9 mouse cellular contexts compared by ENCODE assay signal in the genomic region with DNA sequence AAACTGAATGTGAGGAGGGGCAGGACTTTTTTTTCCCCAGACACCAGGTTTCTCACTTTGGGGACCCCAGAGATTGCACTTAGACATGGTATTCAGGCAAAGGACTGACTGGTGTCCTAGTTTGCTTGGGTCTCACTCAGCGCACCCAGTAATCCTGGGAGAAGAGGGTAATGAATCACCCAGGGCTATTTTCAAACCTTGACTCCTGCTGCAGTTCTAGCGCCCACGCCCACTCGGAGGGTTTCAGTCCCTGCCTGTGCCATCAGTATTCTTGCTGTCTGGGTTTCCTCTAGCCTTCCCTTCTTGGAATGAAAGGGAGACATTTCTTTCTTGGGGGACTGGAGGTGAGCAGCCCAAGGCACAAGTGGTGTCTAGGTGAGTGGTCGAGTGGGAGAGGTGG. TPM values are rescaled to one million over a fixed set of nuclear protein-coding genes. Genes with fewer than 3 reads are reported as not detected.
DNase-seq lines count a peak whose midpoint lies in the region; ATAC-seq and TF ChIP-seq lines count a peak whose summit lies in the region.
"Had no signal": no experiment of that assay in that cellular context is flagged by ENCODE, and none has a peak within 500 bp of the region (broad histone marks: within the 10 kb centered on the region; RNA-seq: fewer than 3 reads in every experiment).

No protein-coding gene starts in this region.

- H3K4me2 ChIP-seq in kidney, embryonic 16.5 days (replicated peaks; ENCODE audit: low read depth, low read length) = peak overlapping the region; percentile 80
- H3K4me2 ChIP-seq in limb, embryonic 11.5 days (ENCODE audit: low read depth, severe bottlenecking) = 0 out of 2 replicates have a peak overlapping the region, but pooled peaks have one; percentile 74

- no peak for TF ChIP-seq CTCF in ES-Bruce4 (IDR thresholded peaks at IDR 0.05; ENCODE audit: low read depth, low read length)

- H3K36me3 ChIP-seq in kidney, embryonic 16.5 days (ENCODE audit: insufficient read depth, low read length) = no peaks in the 10 kb centered on the region
- no peaks in the 10 kb centered on the region for H3K36me3 ChIP-seq in ES-Bruce4 (ENCODE audit: control insufficient read depth, insufficient read depth, low read length, poor library complexity, severe bottlenecking)
- H3K36me3 ChIP-seq in limb, embryonic 11.5 days (ENCODE audit: control insufficient read depth, insufficient read depth, low read length) = no peaks in the 10 kb centered on the region

- peak; percentile 42 to 48 for DNase-seq in adrenal gland, postnatal 36 days
- DNase-seq in adrenal gland, adult 8-10 months = no peak
- no peak for DNase-seq in kidney, postnatal 10 days
- no peak for DNase-seq in limb, embryonic 11.5 days (ENCODE audit: low spot score)
- DNase-seq in cerebellum, adult 11 months = no peak
- no peak for DNase-seq in Muller cell, postnatal 12 days (ENCODE audit: inconsistent ontology term)
- DNase-seq: layer of hippocampus, adult 9-11 months had no signal

- WGBS in kidney, embryonic 16.5 days = 67% methylated on average over 5 of the region's 5 CpGs
- 69% methylated on average over 5 of the region's 5 CpGs for WGBS in limb, embryonic 11.5 days

- no peaks in the 10 kb centered on the region for H3K9me3 ChIP-seq in kidney, embryonic 16.5 days (ENCODE audit: low read length)
- H3K9me3 ChIP-seq in ES-Bruce4 (replicated peaks; ENCODE audit: control insufficient read depth, insufficient read depth, low read length, poor library complexity, severe bottlenecking) = no peaks in the 10 kb centered on the region
- no peaks in the 10 kb centered on the region for H3K9me3 ChIP-seq in limb, embryonic 11.5 days (ENCODE audit: control insufficient read depth, low read length)

- H3K9ac ChIP-seq in kidney, embryonic 16.5 days (replicated peaks; ENCODE audit: low read length) = no peak overlapping the region
- H3K9ac ChIP-seq in ES-Bruce4 (ENCODE audit: low read depth, poor library complexity, severe bottlenecking) = no peak overlapping the region
- H3K9ac ChIP-seq in limb, embryonic 11.5 days (ENCODE audit: low read length) = no peak overlapping the region

- TF ChIP-seq EP300 in ES-Bruce4 (IDR thresholded peaks at IDR 0.05; ENCODE audit: insufficient read depth, low read depth, low read length) = no peak

- peaks cover 38% of the 10 kb centered on the region; the same call in 1 of the 2 replicates for H3K27me3 ChIP-seq in kidney, embryonic 16.5 days (ENCODE audit: insufficient read depth, low read length)
- H3K27me3 ChIP-seq in ES-Bruce4 (ENCODE audit: control insufficient read depth, insufficient read depth, low read length, poor library complexity, severe bottlenecking) = no peaks in the 10 kb centered on the region
- H3K27me3 ChIP-seq in limb, embryonic 11.5 days (ENCODE audit: control insufficient read depth, insufficient read depth, low read length) = peaks cover 28% of the 10 kb centered on the region

- H3K27ac ChIP-seq in kidney, embryonic 16.5 days (ENCODE audit: low read length) = no peak overlapping the region
- H3K27ac ChIP-seq in ES-Bruce4 (ENCODE audit: insufficient read depth, low read length) = no peak overlapping the region
- H3K27ac ChIP-seq in limb, embryonic 11.5 days (replicated peaks; ENCODE audit: low read depth, low read length) = no peak overlapping the region

- peak overlapping the region; percentile 55 for H3K4me3 ChIP-seq in kidney, embryonic 16.5 days (ENCODE audit: low read length)
- peak overlapping the region; percentile 27; the same call in 1 of the 2 replicates for H3K4me3 ChIP-seq in ES-Bruce4 (ENCODE audit: low read depth, low read length)
- no peak overlapping the region for H3K4me3 ChIP-seq in limb, embryonic 11.5 days (ENCODE audit: low read depth, low read length)

- TF ChIP-seq POLR2A in ES-Bruce4 (IDR thresholded peaks at IDR 0.05; ENCODE audit: insufficient read depth, low read length) = no peak

- no peak for ATAC-seq in kidney, embryonic 16.5 days (ENCODE audit: low FRiP score, low TSS enrichment)
- no peak for ATAC-seq in limb, embryonic 11.5 days (ENCODE audit: insufficient number of reproducible peaks, low FRiP score, low TSS enrichment, low read depth)

- no peaks in the 10 kb centered on the region for H3K4me1 ChIP-seq in kidney, embryonic 16.5 days (ENCODE audit: insufficient read depth, low read length)
- H3K4me1 ChIP-seq in ES-Bruce4 (ENCODE audit: control insufficient read depth, insufficient read depth, low read length) = no peaks in the 10 kb centered on the region
- H3K4me1 ChIP-seq in limb, embryonic 11.5 days (ENCODE audit: control insufficient read depth, insufficient read depth, low read length) = 0 out of 2 replicates have a peak, but pooled peaks cover 2% of the 10 kb centered on the region

RNA-seq across cellular contexts. Expression of a gene that starts 40.7 kb away (rescaled TPM):
- total RNA-seq in adrenal gland, postnatal 36 days (2021) = 10 to 100 TPM; 30.0 to 44.9 TPM
- 10 to 100 TPM; 33.4 to 72.4 (median 47.8) TPM for total RNA-seq in adrenal gland, adult 8-10 months (2022)
- 19.0 and 20.3 TPM in 2 replicates for polyA plus RNA-seq in kidney, embryonic 16.5 days (2015; fragmentation: Nextera tagmentation; extraction: Ambion mirVana)
- polyA plus RNA-seq in ES-Bruce4 (2011; ENCODE audit: insufficient read depth, insufficient read length, low read depth, missing spikeins) = 24.5 and 24.8 TPM in 2 replicates
- polyA plus RNA-seq in limb, embryonic 11.5 days (2014; fragmentation: Nextera tagmentation; extraction: Ambion mirVana) = 4.3 and 5.1 TPM in 2 replicates

Comparison
In these comparisons a context has a peak if more than half of its experiments do, and no peak if none do; other contexts are left out.
1. DNase-seq: peak in adrenal gland, postnatal 36 days (2 of 2); none in adrenal gland, adult 8-10 months (single experiment), kidney, postnatal 10 days (single experiment), limb, embryonic 11.5 days (single experiment), cerebellum, adult 11 months (single experiment) and Muller cell, postnatal 12 days (single experiment).